ENCODE assay signal across 13 mouse cellular contexts in genomic region chr9:121303748-121304147, GRCm38 (mm10). TPM values are rescaled to one million over a fixed set of nuclear protein-coding genes. Genes with fewer than 3 reads are reported as not detected.
A peak's percentile ranks its signal among the peaks of the same experiment; 100 is the strongest.
DNase-seq lines count a peak whose midpoint lies in the region; ATAC-seq lines count a peak whose summit lies in the region.
"Had no signal": no experiment of that assay in that cellular context is flagged by ENCODE, and none has a peak within 500 bp of the region (broad histone marks: within the 10 kb centered on the region; RNA-seq: fewer than 3 reads in every experiment).

No protein-coding gene starts in this region.

- no peak for ATAC-seq in hindbrain, embryonic 13.5 days (ENCODE audit: low FRiP score)
- 0 out of 2 replicates have a peak, but pooled peaks have one; percentile 34 for ATAC-seq in midbrain, embryonic 15.5 days (replicated peaks)
- ATAC-seq: intestine, embryonic 15.5 days had no signal

- H3K4me2 ChIP-seq in hindbrain, embryonic 13.5 days, result peak overlapping the region; percentile 31
- peak overlapping the region; percentile 26 for H3K4me2 ChIP-seq in midbrain, embryonic 15.5 days
- H3K4me2 ChIP-seq: intestine, embryonic 15.5 days had no signal

- DNase-seq in heart, postnatal 4 days, result peak; percentile 8
- DNase-seq in heart, postnatal 14 days, result no peak
- peak; percentile 70 for DNase-seq in embryo, embryonic 10 days (ENCODE audit: low spot score)
- no peak for DNase-seq in left cerebral cortex, postnatal 36 days (ENCODE audit: low spot score in 2 of 2)
- no peak for DNase-seq in Muller cell, postnatal 12 days (ENCODE audit: inconsistent ontology term)
- DNase-seq in gastrocnemius, adult 8-10 months (ENCODE audit: low spot score in 2 of 2), result no peak
- DNase-seq: adrenal gland, adult 2 months; lung, postnatal 10 days; thymus, postnatal 25 days had no signal

- H3K27me3 ChIP-seq in hindbrain, embryonic 13.5 days, result no peaks in the 10 kb centered on the region
- no peaks in the 10 kb centered on the region for H3K27me3 ChIP-seq in midbrain, embryonic 15.5 days (replicated peaks)
- H3K27me3 ChIP-seq: intestine, embryonic 15.5 days had no signal

- no peaks in the 10 kb centered on the region for H3K36me3 ChIP-seq in hindbrain, embryonic 13.5 days
- no peaks in the 10 kb centered on the region for H3K36me3 ChIP-seq in midbrain, embryonic 15.5 days (replicated peaks)
- H3K36me3 ChIP-seq: intestine, embryonic 15.5 days; limb, embryonic 10.5 days had no signal

- no peaks in the 10 kb centered on the region for H3K9me3 ChIP-seq in hindbrain, embryonic 13.5 days
- no peaks in the 10 kb centered on the region for H3K9me3 ChIP-seq in midbrain, embryonic 15.5 days
- H3K9me3 ChIP-seq: intestine, embryonic 15.5 days; limb, embryonic 10.5 days had no signal

- 17% methylated on average over 9 of the region's 9 CpGs for WGBS in hindbrain, embryonic 13.5 days
- WGBS in midbrain, embryonic 15.5 days, result 16% methylated on average over 9 of the region's 9 CpGs

- H3K4me3 ChIP-seq in hindbrain, embryonic 13.5 days, result no peak overlapping the region
- no peak overlapping the region for H3K4me3 ChIP-seq in midbrain, embryonic 15.5 days
- H3K4me3 ChIP-seq: intestine, embryonic 15.5 days; limb, embryonic 10.5 days had no signal

- intact Hi-C loops in heart, postnatal 14 days (cut with DNase I), result no loop called here
- intact Hi-C loops in left cerebral cortex, postnatal 36 days (cut with DNase I), result no loop called here

- peaks cover 54% of the 10 kb centered on the region for H3K4me1 ChIP-seq in hindbrain, embryonic 13.5 days (replicated peaks)
- H3K4me1 ChIP-seq in midbrain, embryonic 15.5 days, result peaks cover 42% of the 10 kb centered on the region

- peak overlapping the region; percentile 70; the same call in 1 of the 2 replicates for H3K27ac ChIP-seq in hindbrain, embryonic 13.5 days
- H3K27ac ChIP-seq in midbrain, embryonic 15.5 days, result peak overlapping the region; percentile 3; the same call in 1 of the 2 replicates
- H3K27ac ChIP-seq: intestine, embryonic 15.5 days; limb, embryonic 10.5 days had no signal

- H3K9ac ChIP-seq in hindbrain, embryonic 13.5 days, result no peak overlapping the region
- H3K9ac ChIP-seq in midbrain, embryonic 15.5 days, result no peak overlapping the region
- H3K9ac ChIP-seq: intestine, embryonic 15.5 days had no signal

RNA-seq across cellular contexts. Expression of gene Trak1, which starts 6.4 kb away (rescaled TPM):
- 100 to 1,000 TPM; 288 to 301 TPM for total RNA-seq in heart, postnatal 4 days (2021)
- total RNA-seq in heart, postnatal 14 days (2021), result 100 to 1,000 TPM; 323 to 335 TPM
- polyA plus RNA-seq in hindbrain, embryonic 13.5 days (2015; fragmentation: Nextera tagmentation; extraction: Ambion mirVana), result 43.0 and 46.2 TPM in 2 replicates
- polyA plus RNA-seq in midbrain, embryonic 15.5 days (2015; fragmentation: Nextera tagmentation; extraction: Ambion mirVana), result 60.7 and 61.2 TPM in 2 replicates
- 100 to 1,000 TPM; 229 to 269 TPM for total RNA-seq in left cerebral cortex, postnatal 36 days (2021)
- 100 to 1,000 TPM; 133 to 200 (median 169) TPM for total RNA-seq in gastrocnemius, adult 8-10 months (2022)

RNA-seq across cellular contexts. Expression of gene Ulk4, which starts 26.8 kb away (rescaled TPM):
- 1 to 10 TPM; 2.5 to 2.7 TPM for total RNA-seq in heart, postnatal 4 days (2021)
- 1 to 10 TPM in 1 of 2 experiments, under 1 TPM in 1; 0.49 to 1.0 TPM for total RNA-seq in heart, postnatal 14 days (2021)
- polyA plus RNA-seq in hindbrain, embryonic 13.5 days (2015; fragmentation: Nextera tagmentation; extraction: Ambion mirVana), result 106 and 109 TPM in 2 replicates
- polyA plus RNA-seq in midbrain, embryonic 15.5 days (2015; fragmentation: Nextera tagmentation; extraction: Ambion mirVana), result 84.7 and 92.9 TPM in 2 replicates
- 10 to 100 TPM in 1 of 2 experiments, 1 to 10 TPM in 1; 6.3 to 11.4 TPM for total RNA-seq in left cerebral cortex, postnatal 36 days (2021)
- under 1 TPM in 1 of 4 experiments, not detected in 3; 0.44 TPM for total RNA-seq in gastrocnemius, adult 8-10 months (2022)

Comparison
In these comparisons a context has a peak if more than half of its experiments do, and no peak if none do; other contexts are left out.
1. DNase-seq: peak in heart, postnatal 4 days (single experiment) and embryo, embryonic 10 days (single experiment); none in heart, postnatal 14 days (0 of 2), left cerebral cortex, postnatal 36 days (0 of 2), Muller cell, postnatal 12 days (single experiment) and gastrocnemius, adult 8-10 months (0 of 2).